Mouse (Mus musculus): ENCODE measurements around the gene Guca1a. TPM values are rescaled to one million over a fixed set of nuclear protein-coding genes. Genes with fewer than 3 reads are reported as not detected.

Gene Guca1a
- 1.7 and 2.0 TPM in 2 replicates for polyA plus RNA-seq (2015; fragmentation: Nextera tagmentation; extraction: Ambion mirVana)

- Histone ChIP-seq H3K9me3 (no peaks in the 10 kb centered on the region), H3K4me1 (peaks cover 3% of the 10 kb centered on the region), H3K4me2 (no peak within 1 kb of the TSS), H3K4me3 (no peak within 1 kb of the TSS), H3K27me3 (peaks cover 14% of the 10 kb centered on the region; the same call in 1 of the 2 replicates), H3K9ac (no peak within 1 kb of the TSS), H3K27ac (no peak within 1 kb of the TSS), H3K36me3 (no peaks in the 10 kb centered on the region)
- ATAC-seq (ENCODE audit: borderline replicate concordance, extremely low read depth, low FRiP score, low TSS enrichment) = no peak
- 51% methylated on average over 10 of the region's 10 CpGs for WGBS
Observed at GRCm38 (mm10) chr17:47400451-47400850, at the start of gene Guca1a. TSS of gene Guca1a (minus strand) at chr17:47400584.

DNA sequence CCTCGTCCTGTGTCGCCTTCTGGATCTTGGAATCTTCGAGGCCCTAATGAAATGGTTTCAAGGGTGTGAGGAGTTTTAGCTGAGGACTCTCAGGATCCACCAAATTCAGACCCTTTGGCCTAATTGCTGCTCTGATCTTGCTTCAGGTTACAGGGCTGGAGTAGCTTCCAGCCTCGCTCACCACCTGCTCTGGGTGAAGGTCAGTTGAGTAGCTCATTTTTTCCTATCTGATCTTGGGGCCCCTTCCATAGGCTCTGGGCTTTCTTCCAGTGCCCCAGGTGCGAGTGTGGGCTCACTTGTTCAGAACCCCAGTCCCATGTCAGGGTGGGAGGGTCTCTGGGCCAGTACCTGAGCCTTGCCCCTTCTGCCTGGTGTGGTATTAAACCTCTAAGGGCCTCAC is 49.0 kb upstream of the Guca1a start:
- WGBS = 67% methylated on average over 5 of the region's 5 CpGs
- ATAC-seq (ENCODE audit: borderline replicate concordance, extremely low read depth, low FRiP score, low TSS enrichment) = no peak
- peaks cover 64% of the 10 kb centered on the region for H3K4me1 ChIP-seq
- H3K9ac ChIP-seq = no peak overlapping the region
- H3K4me3 ChIP-seq = no peak overlapping the region
- H3K9me3 ChIP-seq = no peaks in the 10 kb centered on the region
- H3K27me3 ChIP-seq = no peaks in the 10 kb centered on the region
- 0 out of 2 replicates have a peak overlapping the region, but pooled peaks have one; percentile 18 for H3K27ac ChIP-seq
- no peaks in the 10 kb centered on the region for H3K36me3 ChIP-seq
- H3K4me2 ChIP-seq = no peak overlapping the region

DNA sequence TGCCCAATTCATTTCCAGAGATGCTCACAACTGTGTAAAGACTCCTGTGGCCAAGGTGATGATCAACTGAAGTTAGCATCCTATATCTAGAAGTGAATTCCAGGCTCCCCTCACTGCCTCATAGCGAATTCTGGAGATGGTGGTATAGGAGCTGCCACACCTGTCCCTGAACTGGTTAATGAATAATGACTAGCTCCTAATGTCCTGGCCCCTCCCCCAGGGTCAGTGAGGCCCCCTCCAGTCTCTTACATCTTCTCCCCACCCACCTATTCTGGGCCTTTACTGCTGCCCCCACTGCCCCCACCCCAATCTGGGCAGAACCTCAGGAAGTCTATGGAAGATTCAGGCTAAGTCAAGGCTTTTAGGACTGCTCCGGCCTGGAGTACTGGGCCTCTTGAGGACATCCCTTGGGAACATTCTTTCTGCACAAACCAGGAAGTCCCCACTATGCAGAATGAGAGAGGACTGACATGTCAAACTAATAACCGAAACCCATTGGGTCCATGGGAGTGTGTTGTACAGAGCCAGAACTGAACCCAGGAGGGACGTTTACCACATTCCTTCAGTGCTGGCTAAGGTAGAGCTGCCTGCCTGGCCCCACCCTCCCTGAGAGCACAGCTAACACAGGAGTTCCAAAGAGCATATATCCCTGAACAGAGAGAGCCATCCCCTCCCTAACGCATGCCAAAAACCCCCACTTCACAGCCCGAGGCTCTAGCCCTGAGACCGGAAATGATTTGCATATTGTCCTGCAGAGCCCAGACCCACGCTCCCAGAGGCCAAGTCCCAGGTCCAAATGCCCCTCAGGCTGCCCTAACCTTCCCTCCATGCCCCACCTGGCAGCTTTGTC is 48.4 kb upstream of the Guca1a start:
- WGBS = 26% methylated on average over 8 of the region's 8 CpGs
- Histone ChIP-seq H3K27ac (0 out of 2 replicates have a peak overlapping the region, but pooled peaks have one; percentile 18), H3K9ac (no peak overlapping the region), H3K4me1 (peaks cover 65% of the 10 kb centered on the region), H3K4me2 (no peak overlapping the region), H3K27me3 (no peaks in the 10 kb centered on the region), H3K4me3 (no peak overlapping the region), H3K36me3 (no peaks in the 10 kb centered on the region), H3K9me3 (no peaks in the 10 kb centered on the region)
- ATAC-seq (ENCODE audit: borderline replicate concordance, extremely low read depth, low FRiP score, low TSS enrichment) = no peak

DNA sequence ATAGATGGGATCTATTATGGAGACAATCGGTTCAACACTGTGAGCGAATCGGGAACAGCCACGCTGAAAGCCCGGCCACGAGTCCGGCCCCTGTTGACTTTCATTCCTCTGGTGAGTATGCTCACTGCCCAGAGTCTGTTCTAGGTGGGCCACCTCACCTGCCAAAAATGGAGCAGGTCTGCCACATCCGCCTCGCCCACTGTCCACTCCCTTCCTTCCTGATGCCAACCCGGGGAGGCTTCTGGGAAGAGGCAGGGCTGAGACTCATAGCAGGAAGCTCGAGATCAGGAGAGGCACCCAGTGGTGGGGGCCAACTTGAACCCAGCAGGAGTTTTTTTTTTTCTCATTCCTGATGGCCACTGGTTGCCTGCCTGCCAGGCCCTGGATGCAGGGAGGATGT is 46.2 kb upstream of the Guca1a start:
- Histone ChIP-seq H3K4me1 (peaks cover 51% of the 10 kb centered on the region), H3K27me3 (no peaks in the 10 kb centered on the region), H3K9me3 (no peaks in the 10 kb centered on the region), H3K27ac (no peak overlapping the region), H3K4me3 (no peak overlapping the region), H3K4me2 (no peak overlapping the region), H3K36me3 (no peaks in the 10 kb centered on the region), H3K9ac (no peak overlapping the region)
- ATAC-seq (ENCODE audit: borderline replicate concordance, extremely low read depth, low FRiP score, low TSS enrichment) = no peak
- 74% methylated on average over 11 of the region's 11 CpGs for WGBS

DNA sequence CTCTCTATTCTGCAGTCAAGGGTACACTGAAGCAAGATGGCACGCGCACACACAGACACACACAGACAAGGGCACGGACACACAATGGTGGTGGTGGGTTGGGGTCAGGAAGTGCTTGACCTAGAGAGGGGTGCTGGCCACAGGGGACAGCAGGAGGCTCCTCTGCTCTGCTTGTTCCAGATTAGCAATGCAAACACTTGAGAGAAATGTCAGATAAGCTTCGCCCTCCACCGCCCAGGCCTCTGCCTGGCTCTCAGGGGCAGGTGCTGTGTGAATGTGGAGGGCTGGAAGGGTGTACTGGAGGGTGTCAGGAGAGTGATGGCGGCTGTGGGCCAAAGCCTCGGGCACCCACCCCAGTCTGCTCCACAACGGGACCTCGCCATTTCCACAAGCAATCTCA is 45.6 kb upstream of the Guca1a start:
- Histone ChIP-seq H3K36me3 (no peaks in the 10 kb centered on the region), H3K27me3 (no peaks in the 10 kb centered on the region), H3K4me3 (no peak overlapping the region), H3K9me3 (no peaks in the 10 kb centered on the region), H3K4me2 (no peak overlapping the region), H3K27ac (no peak overlapping the region), H3K4me1 (peaks cover 46% of the 10 kb centered on the region), H3K9ac (no peak overlapping the region)
- 39% methylated on average over 9 of the region's 9 CpGs for WGBS
- ATAC-seq (ENCODE audit: borderline replicate concordance, extremely low read depth, low FRiP score, low TSS enrichment) = no peak

DNA sequence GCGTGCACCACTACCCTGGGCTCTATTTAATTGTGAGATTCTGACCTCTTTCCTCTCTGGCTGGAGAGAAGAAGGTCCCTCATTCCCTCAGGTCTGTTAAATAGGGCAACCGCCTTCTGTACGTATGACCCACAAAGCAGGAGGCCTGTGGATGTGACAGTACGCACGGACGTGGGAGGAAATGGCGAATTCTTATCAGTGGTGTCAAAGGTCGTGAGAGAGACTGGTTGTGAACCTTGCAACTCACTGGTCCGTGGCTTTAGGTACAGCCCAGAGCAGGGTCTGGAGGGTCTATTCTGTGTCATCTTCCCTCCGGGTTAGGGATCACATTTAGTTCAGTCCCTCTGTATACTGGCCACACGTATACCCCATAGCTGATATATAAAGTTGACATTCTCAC is 45.1 kb upstream of the Guca1a start:
- Histone ChIP-seq H3K27me3 (no peaks in the 10 kb centered on the region), H3K9ac (no peak overlapping the region), H3K4me1 (peaks cover 44% of the 10 kb centered on the region), H3K4me2 (no peak overlapping the region), H3K9me3 (no peaks in the 10 kb centered on the region), H3K4me3 (no peak overlapping the region), H3K36me3 (no peaks in the 10 kb centered on the region), H3K27ac (no peak overlapping the region)
- no peak for ATAC-seq (ENCODE audit: borderline replicate concordance, extremely low read depth, low FRiP score, low TSS enrichment)
- WGBS = 52% methylated on average over 11 of the region's 11 CpGs

DNA sequence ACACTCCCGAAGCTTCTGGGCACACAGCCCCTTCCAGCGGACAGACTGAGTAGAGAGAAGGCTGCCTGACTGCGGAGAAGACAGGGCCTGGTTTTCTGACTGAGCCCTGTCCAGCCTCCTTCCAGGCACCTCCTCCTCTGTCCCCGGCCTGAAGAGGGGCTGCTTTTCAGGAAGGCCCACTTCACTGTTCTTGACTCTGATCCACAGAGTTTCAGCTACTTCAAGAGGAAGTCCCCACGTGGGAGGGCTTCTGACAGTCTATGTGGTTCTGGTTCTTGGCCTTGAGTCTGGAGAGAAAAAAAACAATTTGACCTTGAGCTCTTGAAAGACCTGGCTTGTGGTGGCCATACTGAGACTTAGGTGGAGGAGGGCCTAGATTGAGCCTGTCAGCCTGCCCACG is 43.7 kb upstream of the Guca1a start:
- Histone ChIP-seq H3K9me3 (no peaks in the 10 kb centered on the region), H3K27me3 (no peaks in the 10 kb centered on the region), H3K9ac (no peak overlapping the region), H3K4me3 (no peak overlapping the region), H3K4me1 (peaks cover 43% of the 10 kb centered on the region), H3K27ac (no peak overlapping the region), H3K4me2 (no peak overlapping the region), H3K36me3 (no peaks in the 10 kb centered on the region)
- WGBS = 47% methylated on average over 6 of the region's 6 CpGs
- no peak for ATAC-seq (ENCODE audit: borderline replicate concordance, extremely low read depth, low FRiP score, low TSS enrichment)

DNA sequence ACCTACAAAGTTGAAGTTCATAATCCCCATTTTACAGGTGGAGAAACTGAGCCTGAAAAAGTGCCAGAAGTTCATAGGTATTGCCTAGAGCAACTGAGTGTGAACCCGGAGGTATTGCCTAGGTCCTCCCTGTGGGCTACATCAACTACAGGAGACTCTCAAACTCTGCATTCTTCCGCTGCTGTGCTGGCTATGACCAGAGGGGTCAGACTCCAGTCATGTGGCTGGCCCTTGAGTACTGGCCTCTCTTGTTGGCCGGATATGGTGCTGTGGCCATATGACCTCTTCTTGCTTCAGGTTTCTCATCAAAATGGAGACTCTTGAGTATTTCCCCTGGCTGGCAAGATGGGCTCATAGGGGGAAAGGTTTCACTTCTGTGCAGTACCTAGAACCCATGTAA is 41.9 kb upstream of the Guca1a start:
- no peaks in the 10 kb centered on the region for H3K36me3 ChIP-seq
- no peak for ATAC-seq (ENCODE audit: borderline replicate concordance, extremely low read depth, low FRiP score, low TSS enrichment)
- H3K9me3 ChIP-seq = no peaks in the 10 kb centered on the region
- no peak overlapping the region for H3K9ac ChIP-seq
- 79% methylated on average over 3 of the region's 3 CpGs for WGBS
- H3K4me3 ChIP-seq = no peak overlapping the region
- no peak overlapping the region for H3K27ac ChIP-seq
- H3K27me3 ChIP-seq = peaks cover 9% of the 10 kb centered on the region
- no peak overlapping the region for H3K4me2 ChIP-seq
- H3K4me1 ChIP-seq = peaks cover 45% of the 10 kb centered on the region

- 69% methylated on average over 19 of the region's 19 CpGs for WGBS
- Histone ChIP-seq H3K4me1 (peaks cover 46% of the 10 kb centered on the region), H3K27me3 (peaks cover 16% of the 10 kb centered on the region), H3K36me3 (no peaks in the 10 kb centered on the region), H3K9ac (no peak overlapping the region), H3K9me3 (no peaks in the 10 kb centered on the region), H3K4me2 (no peak overlapping the region), H3K27ac (no peak overlapping the region), H3K4me3 (no peak overlapping the region)
- ATAC-seq (ENCODE audit: borderline replicate concordance, extremely low read depth, low FRiP score, low TSS enrichment) = no peak
Observed at GRCm38 (mm10) chr17:47441296-47442051, 41.1 kb upstream of the Guca1a start.

DNA sequence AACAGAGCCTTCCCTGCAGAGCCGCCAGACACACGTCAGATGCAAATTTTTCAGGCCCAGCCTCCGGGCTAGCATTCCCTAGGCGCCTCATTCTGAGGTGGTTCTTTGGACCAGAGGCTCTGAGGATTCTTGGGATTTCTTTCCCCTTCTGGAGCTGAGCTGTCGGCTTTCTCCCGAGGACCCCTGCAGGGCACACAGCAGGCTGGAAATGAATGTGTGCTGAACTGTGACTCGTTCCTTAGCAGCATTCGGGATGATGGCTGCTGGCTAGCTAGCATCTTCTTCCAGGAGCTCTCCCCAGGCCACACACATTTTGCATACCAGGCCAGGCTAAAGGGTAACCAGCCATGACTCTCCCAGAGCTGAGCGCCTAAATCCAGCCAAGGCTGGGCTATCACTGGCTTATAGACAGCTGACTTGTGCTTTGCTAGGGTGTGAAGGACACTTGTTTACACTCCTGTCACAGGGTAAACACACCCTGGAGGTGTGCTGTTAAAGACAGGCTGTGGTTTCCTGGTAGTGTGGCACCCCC is 40.0 kb upstream of the Guca1a start:
- 28% methylated on average over 9 of the region's 9 CpGs for WGBS
- no peak overlapping the region for H3K4me3 ChIP-seq
- no peak overlapping the region for H3K9ac ChIP-seq
- ATAC-seq (ENCODE audit: borderline replicate concordance, extremely low read depth, low FRiP score, low TSS enrichment) = no peak
- H3K27me3 ChIP-seq = peaks cover 22% of the 10 kb centered on the region
- no peak overlapping the region for H3K4me2 ChIP-seq
- no peaks in the 10 kb centered on the region for H3K36me3 ChIP-seq
- no peak overlapping the region for H3K27ac ChIP-seq
- H3K4me1 ChIP-seq = peaks cover 43% of the 10 kb centered on the region
- H3K9me3 ChIP-seq = no peaks in the 10 kb centered on the region

- no peak overlapping the region for H3K9ac ChIP-seq
- H3K4me1 ChIP-seq = peaks cover 42% of the 10 kb centered on the region
- no peaks in the 10 kb centered on the region for H3K36me3 ChIP-seq
- H3K9me3 ChIP-seq = no peaks in the 10 kb centered on the region
- peak; percentile 40; the same call in 1 of the 2 replicates for ATAC-seq (ENCODE audit: borderline replicate concordance, extremely low read depth, low FRiP score, low TSS enrichment)
- peaks cover 27% of the 10 kb centered on the region for H3K27me3 ChIP-seq
- H3K4me2 ChIP-seq = peak overlapping the region; percentile 85
- peak overlapping the region; percentile 41; the same call in 1 of the 2 replicates for H3K27ac ChIP-seq
- 24% methylated on average over 9 of the region's 9 CpGs for WGBS
- H3K4me3 ChIP-seq = no peak overlapping the region
Observed at GRCm38 (mm10) chr17:47439396-47440028, 39.1 kb upstream of the Guca1a start.
